Mouse (Mus musculus): Measurements from ENCODE around the gene Gm28374. TPM values are rescaled to one million over a fixed set of nuclear protein-coding genes. Genes with fewer than 3 reads are reported as not detected.

The Gm28374 gene
- polyA plus RNA-seq, 1 experiment, result 0.44 TPM

DNA sequence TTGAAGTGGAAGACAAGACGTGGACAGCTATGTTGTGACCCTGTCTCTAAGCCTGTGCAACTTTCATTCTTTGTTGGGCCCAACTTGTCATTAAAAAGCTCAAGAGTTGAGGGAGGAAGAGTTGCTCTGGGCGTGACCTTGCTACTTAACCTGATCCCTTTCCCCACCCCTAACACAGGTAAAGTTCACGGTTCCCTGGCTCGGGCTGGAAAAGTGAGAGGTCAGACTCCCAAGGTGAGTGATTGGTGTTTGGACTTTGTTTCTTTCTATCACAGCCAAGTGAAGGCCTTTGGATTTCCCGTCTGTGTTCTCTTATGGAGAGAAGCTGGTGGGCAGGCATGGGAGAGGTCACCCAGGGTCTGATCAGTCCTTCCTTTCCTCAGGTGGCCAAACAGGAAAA, 23.1 kb downstream of the Gm28374 start:
- TF ChIP-seq MYOG (IDR thresholded peaks at IDR 0.05; ENCODE audit: control insufficient read depth, extremely low read depth, insufficient read length), result no peak
- TF ChIP-seq CTCF (IDR thresholded peaks at IDR 0.05; ENCODE audit: control insufficient read depth, insufficient read depth, insufficient read length), result no peak
- no peak for TF ChIP-seq USF1 (IDR thresholded peaks at IDR 0.05; ENCODE audit: low read depth)
- TF ChIP-seq MYOD1 (IDR thresholded peaks at IDR 0.05; ENCODE audit: control insufficient read depth, insufficient read length, low read depth), result no peak
- TF ChIP-seq MAX (IDR thresholded peaks at IDR 0.05), result no peak
- TF ChIP-seq CEBPB (IDR thresholded peaks at IDR 0.05; ENCODE audit: low read depth), result no peak

GRCm38 (mm10) chr19:6058513-6058912, 23.5 kb downstream of the Gm28374 start:
- H3K27me3 ChIP-seq (ENCODE audit: control insufficient read depth, insufficient read depth, insufficient read length), result no peaks in the 10 kb centered on the region
- TF ChIP-seq CEBPB (IDR thresholded peaks at IDR 0.05; ENCODE audit: low read depth) (peak; percentile 58), MYOG (IDR thresholded peaks at IDR 0.05; ENCODE audit: control insufficient read depth, extremely low read depth, insufficient read length) (no peak)
- peaks cover 50% of the 10 kb centered on the region for H3K79me3 ChIP-seq (ENCODE audit: low read depth)
- peak overlapping the region; percentile 98 for H3K4me3 ChIP-seq (ENCODE audit: insufficient read depth, poor library complexity, severe bottlenecking)
- H3K36me3 ChIP-seq (ENCODE audit: control insufficient read depth, insufficient read depth), result peaks cover 28% of the 10 kb centered on the region
- H3K79me2 ChIP-seq (ENCODE audit: control insufficient read depth, insufficient read depth), result peaks cover 76% of the 10 kb centered on the region
- H3ac ChIP-seq (ENCODE audit: control insufficient read depth, insufficient read length, low read depth), result peak overlapping the region; percentile 69

More for the DNA sequence above, 23.1 kb downstream of the Gm28374 start:
- Histone ChIP-seq H3ac (ENCODE audit: control insufficient read depth, insufficient read length, low read depth) (peak overlapping the region; percentile 62), H3K79me2 (ENCODE audit: control insufficient read depth, insufficient read depth) (peaks cover 76% of the 10 kb centered on the region), H3K79me3 (ENCODE audit: low read depth) (peaks cover 50% of the 10 kb centered on the region), H3K36me3 (ENCODE audit: control insufficient read depth, insufficient read depth) (peaks cover 23% of the 10 kb centered on the region), H3K4me3 (ENCODE audit: insufficient read depth, poor library complexity, severe bottlenecking) (peak overlapping the region; percentile 98), H3K27me3 (ENCODE audit: control insufficient read depth, insufficient read depth, insufficient read length) (no peaks in the 10 kb centered on the region)

GRCm38 (mm10) chr19:6057313-6058096, 24.6 kb downstream of the Gm28374 start, which contains the start of the genes Mrpl49 and Fau:
TSS of gene Mrpl49 (minus strand) at chr19:6057785.
TSS of gene Fau (plus strand) at chr19:6057844.
- TF ChIP-seq MAX (IDR thresholded peaks at IDR 0.05) (peak; percentile 53), CEBPB (IDR thresholded peaks at IDR 0.05; ENCODE audit: low read depth) (no peak)
- peaks cover 68% of the 10 kb centered on the region for H3K79me2 ChIP-seq (ENCODE audit: control insufficient read depth, insufficient read depth)
- peaks cover 38% of the 10 kb centered on the region for H3K36me3 ChIP-seq (ENCODE audit: control insufficient read depth, insufficient read depth)

GRCm38 (mm10) chr19:6056696-6057095, 25.4 kb downstream of the Gm28374 start:
- Histone ChIP-seq H3K27me3 (ENCODE audit: control insufficient read depth, insufficient read depth, insufficient read length) (no peaks in the 10 kb centered on the region), H3ac (ENCODE audit: control insufficient read depth, insufficient read length, low read depth) (no peak overlapping the region), H3K79me2 (ENCODE audit: control insufficient read depth, insufficient read depth) (peaks cover 60% of the 10 kb centered on the region), H3K36me3 (ENCODE audit: control insufficient read depth, insufficient read depth) (peaks cover 46% of the 10 kb centered on the region), H3K4me3 (ENCODE audit: insufficient read depth, poor library complexity, severe bottlenecking) (peak overlapping the region; percentile 98), H3K79me3 (ENCODE audit: low read depth) (peaks cover 38% of the 10 kb centered on the region)
- TF ChIP-seq MYOG (IDR thresholded peaks at IDR 0.05; ENCODE audit: control insufficient read depth, extremely low read depth, insufficient read length) (no peak), CTCF (IDR thresholded peaks at IDR 0.05; ENCODE audit: control insufficient read depth, insufficient read depth, insufficient read length) (no peak), FOSL1 (IDR thresholded peaks at IDR 0.05; ENCODE audit: insufficient read depth, low read length, poor library complexity, severe bottlenecking) (no peak), CEBPB (IDR thresholded peaks at IDR 0.05; ENCODE audit: low read depth) (no peak), USF1 (IDR thresholded peaks at IDR 0.05; ENCODE audit: low read depth) (no peak), MAX (IDR thresholded peaks at IDR 0.05) (no peak), MYOD1 (IDR thresholded peaks at IDR 0.05; ENCODE audit: control insufficient read depth, insufficient read length, low read depth) (no peak)

More at GRCm38 (mm10) chr19:6057313-6058096, 24.6 kb downstream of the Gm28374 start, which contains the start of the genes Mrpl49 and Fau:
- Histone ChIP-seq H3K4me3 (ENCODE audit: insufficient read depth, poor library complexity, severe bottlenecking) (peak within 1 kb of the TSS; percentile 98), H3K79me3 (ENCODE audit: low read depth) (peaks cover 46% of the 10 kb centered on the region), H3K27me3 (ENCODE audit: control insufficient read depth, insufficient read depth, insufficient read length) (no peaks in the 10 kb centered on the region), H3ac (ENCODE audit: control insufficient read depth, insufficient read length, low read depth) (peak within 1 kb of the TSS; percentile 78)

- no peak overlapping the region for H3ac ChIP-seq (ENCODE audit: control insufficient read depth, insufficient read length, low read depth)
- H3K79me3 ChIP-seq (ENCODE audit: low read depth), result peaks cover 36% of the 10 kb centered on the region
- H3K79me2 ChIP-seq (ENCODE audit: control insufficient read depth, insufficient read depth), result peaks cover 52% of the 10 kb centered on the region
- no peak overlapping the region for H3K4me3 ChIP-seq (ENCODE audit: insufficient read depth, poor library complexity, severe bottlenecking)
- H3K36me3 ChIP-seq (ENCODE audit: control insufficient read depth, insufficient read depth), result peaks cover 70% of the 10 kb centered on the region
- H3K27me3 ChIP-seq (ENCODE audit: control insufficient read depth, insufficient read depth, insufficient read length), result no peaks in the 10 kb centered on the region
- no peak for TF ChIP-seq CEBPB (IDR thresholded peaks at IDR 0.05; ENCODE audit: low read depth)
- TF ChIP-seq MYOG (IDR thresholded peaks at IDR 0.05; ENCODE audit: control insufficient read depth, extremely low read depth, insufficient read length), result no peak
- no peak for TF ChIP-seq USF1 (IDR thresholded peaks at IDR 0.05; ENCODE audit: low read depth)
- no peak for TF ChIP-seq CTCF (IDR thresholded peaks at IDR 0.05; ENCODE audit: control insufficient read depth, insufficient read depth, insufficient read length)
- no peak for TF ChIP-seq FOSL1 (IDR thresholded peaks at IDR 0.05; ENCODE audit: insufficient read depth, low read length, poor library complexity, severe bottlenecking)
- TF ChIP-seq MAX (IDR thresholded peaks at IDR 0.05), result no peak
Measured at GRCm38 (mm10) chr19:6054296-6054695, 27.8 kb downstream of the Gm28374 start.

- H3K79me2 ChIP-seq (ENCODE audit: control insufficient read depth, insufficient read depth), result peaks cover 48% of the 10 kb centered on the region
- H3K27me3 ChIP-seq (ENCODE audit: control insufficient read depth, insufficient read depth, insufficient read length), result no peaks in the 10 kb centered on the region
- no peak overlapping the region for H3K4me3 ChIP-seq (ENCODE audit: insufficient read depth, poor library complexity, severe bottlenecking)
- no peak for TF ChIP-seq MYOG (IDR thresholded peaks at IDR 0.05; ENCODE audit: control insufficient read depth, extremely low read depth, insufficient read length)
- TF ChIP-seq CTCF (IDR thresholded peaks at IDR 0.05; ENCODE audit: control insufficient read depth, insufficient read depth, insufficient read length), result no peak
- no peak for TF ChIP-seq FOSL1 (IDR thresholded peaks at IDR 0.05; ENCODE audit: insufficient read depth, low read length, poor library complexity, severe bottlenecking)
- TF ChIP-seq USF1 (IDR thresholded peaks at IDR 0.05; ENCODE audit: low read depth), result no peak
- TF ChIP-seq MYOD1 (IDR thresholded peaks at IDR 0.05; ENCODE audit: control insufficient read depth, insufficient read length, low read depth), result no peak
- TF ChIP-seq CEBPB (IDR thresholded peaks at IDR 0.05; ENCODE audit: low read depth), result no peak
- no peak for TF ChIP-seq MAX (IDR thresholded peaks at IDR 0.05)
- H3K79me3 ChIP-seq (ENCODE audit: low read depth), result peaks cover 32% of the 10 kb centered on the region
- H3ac ChIP-seq (ENCODE audit: control insufficient read depth, insufficient read length, low read depth), result no peak overlapping the region
- H3K36me3 ChIP-seq (ENCODE audit: control insufficient read depth, insufficient read depth), result peaks cover 72% of the 10 kb centered on the region
Measured at GRCm38 (mm10) chr19:6052516-6052915, 29.5 kb downstream of the Gm28374 start.

All from C2C12 (cell line).